Mouse (Mus musculus) spleen, adult 2 months (tissue): ENCODE data around the gene Upk2. TPM values are rescaled to one million over a fixed set of nuclear protein-coding genes. Genes with fewer than 3 reads are reported as not detected.
"Not testable (repeated sequence)": the region's sequence is repeated elsewhere in the genome, so short reads cannot be mapped to it uniquely, and the experiment has no call there.

Source experiments
- DNase-seq, 2 experiments: peaks; one replicate each; pipeline versions ENCODE4 v3.0.0 to v3.0.0-alpha.2; 2012 to 2021; ENCODE audit warnings: low spot score in 2 of 2, low read depth in 1 of 2
- H3K27ac ChIP-seq: fragments of 200-500 bp; 2 replicates; pipeline ENCODE4 v1.5.1; 2012; ENCODE audit warnings: low read length, inconsistent platforms; ENCODE audit not compliant: insufficient read depth
- H3K27me3 ChIP-seq: fragments of 200-500 bp; 2 replicates; pipeline ENCODE4 v1.6.1; 2012; ENCODE audit warnings: mild to moderate bottlenecking, moderate library complexity, low read length, inconsistent platforms; ENCODE audit not compliant: control insufficient read depth, insufficient read depth
- H3K36me3 ChIP-seq: fragments of 200-500 bp; 2 replicates; pipeline ENCODE4 v1.6.1; 2012; ENCODE audit warnings: mild to moderate bottlenecking, low read length, inconsistent platforms; ENCODE audit not compliant: control insufficient read depth, insufficient read depth
- H3K4me1 ChIP-seq: fragments of 200-500 bp; 2 replicates; pipeline ENCODE4 v1.6.1; 2011; ENCODE audit warnings: inconsistent platforms; ENCODE audit not compliant: control insufficient read depth, insufficient read depth, insufficient read length
- H3K4me3 ChIP-seq: fragments of 200-500 bp; 2 replicates; pipeline ENCODE4 v1.5.1; 2011; ENCODE audit warnings: mild to moderate bottlenecking, inconsistent platforms; ENCODE audit not compliant: insufficient read depth, insufficient read length; ENCODE audit errors: extremely low read depth
- CTCF ChIP-seq: fragments of 200-500 bp; IDR thresholded peaks from 2 replicates; pipeline ENCODE4 v1.5.1; 2011; ENCODE audit warnings: mild to moderate bottlenecking, inconsistent platforms; ENCODE audit not compliant: insufficient read depth, insufficient read length, insufficient replicate concordance; ENCODE audit errors: extremely low read depth
- POLR2A ChIP-seq: fragments of 200-500 bp; IDR thresholded peaks from 2 replicates; pipeline ENCODE4 v1.6.1; 2011; ENCODE audit warnings: low read depth, low read length, inconsistent platforms
- WGBS: fragments of 180-500 bp; shearing (Covaris S2); methylation state at CpG from one replicate; pipeline ENCODE4 v1.1.7; 2018; 5-methylcytosine and 5-hydroxymethylcytosine counted together
- polyA plus RNA-seq: library from polyadenylated mRNA; depleted of rRNA; stranded (reverse); fragments of >200 nt; gene quantifications from 2 replicates; pipeline ENCODE4 v1.2.3, GENCODE M21; 2012

The Upk2 gene
- polyA plus RNA-seq, 1 experiment = not detected

GRCm38 (mm10) chr9:44417892-44418363, 36.8 kb downstream of the Upk2 start:
- peaks cover 3% of the 10 kb centered on the region for H3K36me3 ChIP-seq
- no peaks in the 10 kb centered on the region for H3K27me3 ChIP-seq
- under 1% methylated on average over 38 of the region's 38 CpGs for WGBS
- TF ChIP-seq POLR2A (peak; percentile 39), CTCF (peak; percentile 66)
- peak; percentile 80 to 93 for DNase-seq
- peak overlapping the region; percentile 82 for H3K27ac ChIP-seq
- peaks cover 7% of the 10 kb centered on the region; the same call in 1 of the 2 replicates for H3K4me1 ChIP-seq
- H3K4me3 ChIP-seq = peak overlapping the region; percentile 79

GRCm38 (mm10) chr9:44417156-44417891, 37.5 kb downstream of the Upk2 start:
- no peak for TF ChIP-seq CTCF
- no peak for TF ChIP-seq POLR2A
- Histone ChIP-seq H3K4me3 (peak overlapping the region; percentile 79), H3K27ac (peak overlapping the region; percentile 45), H3K4me1 (peaks cover 7% of the 10 kb centered on the region; the same call in 1 of the 2 replicates), H3K27me3 (no peaks in the 10 kb centered on the region), H3K36me3 (peaks cover 4% of the 10 kb centered on the region)
- 5% methylated on average over 26 of the region's 26 CpGs for WGBS
- no peak for DNase-seq

GRCm38 (mm10) chr9:44412781-44413180, 42.0 kb downstream of the Upk2 start:
- 89% methylated on average over 2 of the region's 2 CpGs for WGBS
- H3K36me3 ChIP-seq = peaks cover 20% of the 10 kb centered on the region
- DNase-seq = no peak
- TF ChIP-seq POLR2A = no peak
- TF ChIP-seq CTCF = no peak
- H3K27ac ChIP-seq = no peak overlapping the region
- peaks cover 7% of the 10 kb centered on the region; the same call in 1 of the 2 replicates for H3K4me1 ChIP-seq
- no peak overlapping the region for H3K4me3 ChIP-seq
- no peaks in the 10 kb centered on the region for H3K27me3 ChIP-seq

- 65% methylated on average over 4 of the region's 4 CpGs for WGBS
- DNase-seq = no peak
- H3K36me3 ChIP-seq = peaks cover 20% of the 10 kb centered on the region
- H3K4me1 ChIP-seq = peaks cover 4% of the 10 kb centered on the region; the same call in 1 of the 2 replicates
- no peak overlapping the region for H3K27ac ChIP-seq
- no peaks in the 10 kb centered on the region for H3K27me3 ChIP-seq
- no peak for TF ChIP-seq CTCF
- TF ChIP-seq POLR2A = no peak
- H3K4me3 ChIP-seq = no peak overlapping the region
Observed at GRCm38 (mm10) chr9:44412306-44412705, 42.5 kb downstream of the Upk2 start.

GRCm38 (mm10) chr9:44411601-44412130, 43.1 kb downstream of the Upk2 start:
- Histone ChIP-seq H3K27me3 (no peaks in the 10 kb centered on the region), H3K4me1 (no peaks in the 10 kb centered on the region), H3K4me3 (no peak overlapping the region), H3K27ac (no peak overlapping the region), H3K36me3 (peaks cover 20% of the 10 kb centered on the region)
- WGBS = 82% methylated on average over 1 of the region's 1 CpGs
- TF ChIP-seq POLR2A (no peak), CTCF (no peak)
- DNase-seq = no peak

- Histone ChIP-seq H3K36me3 (peaks cover 20% of the 10 kb centered on the region), H3K27me3 (no peaks in the 10 kb centered on the region), H3K4me1 (no peaks in the 10 kb centered on the region), H3K27ac (no peak overlapping the region), H3K4me3 (no peak overlapping the region)
- 84% methylated on average over 2 of the region's 2 CpGs for WGBS
- DNase-seq = no peak
- no peak for TF ChIP-seq POLR2A
- TF ChIP-seq CTCF = no peak
Observed at GRCm38 (mm10) chr9:44410647-44411336, 44.0 kb downstream of the Upk2 start.

- not testable (repeated sequence) for H3K4me3 ChIP-seq, H3K27me3 ChIP-seq, DNase-seq, H3K4me1 ChIP-seq, H3K27ac ChIP-seq
- H3K36me3 ChIP-seq = peaks cover 30% of the 10 kb centered on the region
- WGBS = 72% methylated on average over 9 of the region's 9 CpGs
Observed at GRCm38 (mm10) chr9:44408693-44409092, 46.1 kb downstream of the Upk2 start.
